In the genomic region with DNA sequence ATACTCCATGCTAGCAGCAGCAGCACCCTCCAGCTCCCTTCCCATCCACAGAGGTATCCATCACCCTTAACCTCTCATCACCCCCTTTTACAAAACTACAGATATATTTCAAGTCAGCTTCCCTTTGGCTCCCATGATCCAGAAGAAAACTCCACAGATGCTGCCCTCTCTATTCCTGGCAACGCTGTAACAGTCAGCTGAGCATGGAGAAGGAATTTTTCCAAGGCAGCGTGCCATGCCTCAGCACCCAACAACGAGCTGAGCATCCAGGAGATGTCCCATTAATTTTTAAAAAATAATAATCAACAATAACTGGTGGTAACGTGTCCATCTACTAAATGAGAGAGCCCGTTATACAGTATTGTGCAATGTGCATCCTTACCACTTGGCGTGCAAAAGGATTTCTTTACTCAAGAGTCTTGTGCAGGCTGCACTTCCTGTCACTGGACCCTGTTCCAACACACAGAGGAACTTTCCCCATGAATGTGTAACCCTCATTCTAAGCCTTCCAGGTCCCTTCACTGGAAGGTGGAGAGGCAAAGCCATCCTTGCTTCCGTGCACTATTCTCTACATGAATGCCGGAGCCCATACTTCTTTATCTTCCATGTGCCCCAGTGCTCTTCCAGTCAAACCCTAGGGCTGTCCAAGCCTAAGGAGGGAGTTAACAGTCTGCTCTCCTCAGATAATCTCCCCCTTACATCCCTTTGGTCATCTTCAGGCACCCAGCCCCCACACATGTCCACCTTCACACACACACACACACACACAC, we compare ENCODE assay signal across 10 mouse cellular contexts. TPM values are rescaled to one million over a fixed set of nuclear protein-coding genes. Genes with fewer than 3 reads are reported as not detected.
DNase-seq lines count a peak whose midpoint lies in the region; ATAC-seq lines count a peak whose summit lies in the region.
"Had no signal": no experiment of that assay in that cellular context is flagged by ENCODE, and none has a peak within 500 bp of the region (broad histone marks: within the 10 kb centered on the region; RNA-seq: fewer than 3 reads in every experiment).

No protein-coding gene starts in this region.

- ATAC-seq in neural tube, embryonic 11.5 days (ENCODE audit: insufficient read depth, low FRiP score, low TSS enrichment): no peak
- no peak for ATAC-seq in limb, embryonic 13.5 days (ENCODE audit: low FRiP score, low read depth)
- ATAC-seq in stomach, embryonic 16.5 days (ENCODE audit: insufficient read depth, low FRiP score): no peak

- no peak overlapping the region for H3K9ac ChIP-seq in neural tube, embryonic 11.5 days (ENCODE audit: low read length)
- peak overlapping the region; percentile 75 for H3K9ac ChIP-seq in limb, embryonic 13.5 days
- no peak overlapping the region for H3K9ac ChIP-seq in stomach, embryonic 16.5 days (ENCODE audit: low read length)

- no peak overlapping the region for H3K27ac ChIP-seq in neural tube, embryonic 11.5 days (ENCODE audit: low read depth, low read length)
- H3K27ac ChIP-seq in limb, embryonic 13.5 days: peak overlapping the region; percentile 77; the same call in 1 of the 2 replicates
- no peak overlapping the region for H3K27ac ChIP-seq in stomach, embryonic 16.5 days (ENCODE audit: low read length)

- peak overlapping the region; percentile 38; the same call in 1 of the 2 replicates for H3K4me3 ChIP-seq in neural tube, embryonic 11.5 days (ENCODE audit: low read depth, low read length)
- peak overlapping the region; percentile 62 for H3K4me3 ChIP-seq in limb, embryonic 13.5 days
- peak overlapping the region; percentile 49; the same call in 1 of the 2 replicates for H3K4me3 ChIP-seq in stomach, embryonic 16.5 days (replicated peaks; ENCODE audit: low read length)

- H3K27me3 ChIP-seq in neural tube, embryonic 11.5 days (ENCODE audit: control insufficient read depth, insufficient read depth, low read length): peaks cover 43% of the 10 kb centered on the region
- H3K27me3 ChIP-seq in limb, embryonic 13.5 days: no peaks in the 10 kb centered on the region
- H3K27me3 ChIP-seq in stomach, embryonic 16.5 days (ENCODE audit: control insufficient read depth, insufficient read depth, low read length): peaks cover 6% of the 10 kb centered on the region; the same call in 1 of the 2 replicates

- 62% methylated on average over 8 of the region's 8 CpGs for WGBS in neural tube, embryonic 11.5 days
- WGBS in limb, embryonic 13.5 days: 56% methylated on average over 8 of the region's 8 CpGs
- WGBS in stomach, embryonic 16.5 days: 59% methylated on average over 8 of the region's 8 CpGs

- peaks cover 12% of the 10 kb centered on the region; the same call in 1 of the 2 replicates for H3K4me1 ChIP-seq in neural tube, embryonic 11.5 days (ENCODE audit: control insufficient read depth, insufficient read depth, low read length)
- H3K4me1 ChIP-seq in limb, embryonic 13.5 days: peaks cover 71% of the 10 kb centered on the region
- H3K4me1 ChIP-seq in stomach, embryonic 16.5 days (ENCODE audit: control insufficient read depth, insufficient read depth, low read length): peaks cover 23% of the 10 kb centered on the region

- no peaks in the 10 kb centered on the region for H3K36me3 ChIP-seq in neural tube, embryonic 11.5 days (ENCODE audit: control insufficient read depth, insufficient read depth, low read length)
- peaks cover 6% of the 10 kb centered on the region; the same call in 1 of the 2 replicates for H3K36me3 ChIP-seq in limb, embryonic 13.5 days
- no peaks in the 10 kb centered on the region for H3K36me3 ChIP-seq in stomach, embryonic 16.5 days (ENCODE audit: control insufficient read depth, insufficient read depth, low read length)

- peak overlapping the region; percentile 65 for H3K4me2 ChIP-seq in neural tube, embryonic 11.5 days (ENCODE audit: low read depth)
- H3K4me2 ChIP-seq in limb, embryonic 13.5 days (replicated peaks): peak overlapping the region; percentile 86
- peak overlapping the region; percentile 67 for H3K4me2 ChIP-seq in stomach, embryonic 16.5 days (ENCODE audit: low read depth, low read length)

- peak; percentile 56 to 64 for DNase-seq in cerebellum, postnatal 10 days
- DNase-seq in cerebellum, adult 11 months: no peak
- DNase-seq in neural tube, embryonic 11.5 days (ENCODE audit: low spot score): no peak
- DNase-seq in neural tube, embryonic 10.5 days (ENCODE audit: extremely low spot score, low spot score): no peak
- no peak for DNase-seq in adrenal gland, postnatal 10 days
- no peak for DNase-seq in left cerebral cortex, adult 9 months (ENCODE audit: low spot score in 2 of 2)
- DNase-seq: lung, postnatal 4 days had no signal

- H3K9me3 ChIP-seq in neural tube, embryonic 11.5 days (ENCODE audit: control insufficient read depth, low read length): no peaks in the 10 kb centered on the region
- H3K9me3 ChIP-seq in limb, embryonic 13.5 days: 0 out of 2 replicates have a peak, but pooled peaks cover 4% of the 10 kb centered on the region
- 0 out of 2 replicates have a peak, but pooled peaks cover 4% of the 10 kb centered on the region for H3K9me3 ChIP-seq in stomach, embryonic 16.5 days (replicated peaks; ENCODE audit: control insufficient read depth, low read length)

RNA-seq across cellular contexts. Expression of a gene that starts 5.0 kb away (rescaled TPM):
- polyA plus RNA-seq in neural tube, embryonic 11.5 days (2014; fragmentation: Nextera tagmentation; extraction: Ambion mirVana): 9.8 and 9.9 TPM in 2 replicates
- 23.3 and 26.2 TPM in 2 replicates for polyA plus RNA-seq in limb, embryonic 13.5 days (2015; fragmentation: Nextera tagmentation; extraction: Ambion mirVana)
- 9.0 and 9.2 TPM in 2 replicates for polyA plus RNA-seq in stomach, embryonic 16.5 days (2015; fragmentation: Nextera tagmentation; extraction: Ambion mirVana)
- total RNA-seq in adrenal gland, postnatal 10 days (2021): 1 to 10 TPM; 3.0 to 3.7 TPM
- polyA plus RNA-seq: C2C12 had no signal

Comparison
In these comparisons a context has a peak if more than half of its experiments do, and no peak if none do; other contexts are left out.
1. DNase-seq: peak in cerebellum, postnatal 10 days (2 of 2); none in cerebellum, adult 11 months (single experiment), neural tube, embryonic 11.5 days (single experiment), neural tube, embryonic 10.5 days (single experiment), adrenal gland, postnatal 10 days (single experiment) and left cerebral cortex, adult 9 months (0 of 2).
2. Peak in every context shown above with its lines, with median percentiles within 50 percentile points of each other: H3K4me2 ChIP-seq and H3K4me3 ChIP-seq.